Mouse (Mus musculus) hindbrain, postnatal 0 days (tissue): ENCODE measurements around the gene Olfr435. TPM values are rescaled to one million over a fixed set of nuclear protein-coding genes. Genes with fewer than 3 reads are reported as not detected.
"Not testable (repeated sequence)": the region's sequence is repeated elsewhere in the genome, so short reads cannot be mapped to it uniquely, and the experiment has no call there.

Experiments
- ATAC-seq: fragments of 200-750 bp; cut with Nextera tagmentation; 2 replicates; pipeline ENCODE4 v1.8.0; 2017; ENCODE audit warnings: mild to moderate bottlenecking, moderate TSS enrichment, moderate library complexity
- DNase-seq: peaks from one replicate; pipeline ENCODE4 v3.0.0-alpha.2; 2015; ENCODE audit warnings: low spot score
- H3K27ac ChIP-seq: fragments of 300-500 bp; sonication (generic); 2 replicates; pipeline ENCODE4 v1.5.1; 2014; ENCODE audit warnings: mild to moderate bottlenecking
- H3K27me3 ChIP-seq: fragments of 300-500 bp; sonication (generic); 2 replicates; pipeline ENCODE4 v1.6.1; 2014; ENCODE audit warnings: low read length, mixed read lengths; ENCODE audit not compliant: insufficient read depth
- H3K36me3 ChIP-seq: fragments of 300-500 bp; sonication (generic); 2 replicates; pipeline ENCODE4 v1.6.1; 2014; ENCODE audit warnings: low read length, mixed read lengths; ENCODE audit not compliant: insufficient read depth
- H3K4me1 ChIP-seq: fragments of 300-500 bp; sonication (generic); 2 replicates; pipeline ENCODE4 v1.6.1; 2014; ENCODE audit warnings: antibody characterized with exemption, low read length, mixed read lengths; ENCODE audit not compliant: insufficient read depth
- H3K4me2 ChIP-seq: fragments of 300-500 bp; sonication (generic); 2 replicates; pipeline ENCODE4 v1.6.1; 2014; ENCODE audit warnings: low read depth, mild to moderate bottlenecking, low read length, moderate library complexity, mixed read lengths
- H3K4me3 ChIP-seq: fragments of 300-500 bp; sonication (generic); 2 replicates; pipeline ENCODE4 v1.5.1; 2014; ENCODE audit warnings: low read length
- H3K9ac ChIP-seq: fragments of 300-500 bp; sonication (generic); replicated peaks from 2 replicates; pipeline ENCODE4 v1.6.1; 2014; ENCODE audit warnings: mild to moderate bottlenecking, low read length, moderate library complexity, mixed read lengths
- H3K9me3 ChIP-seq: fragments of 300-500 bp; sonication (generic); 2 replicates; pipeline ENCODE4 v1.6.1; 2016; ENCODE audit warnings: low read length, mixed read lengths
- CTCF ChIP-seq: IDR thresholded peaks from 2 replicates; pipeline ENCODE4 v1.5.1; 2016; ENCODE audit warnings: antibody characterized with exemption, control low read depth, low read depth
- WGBS: fragments of 180-500 bp; shearing (Covaris S2); extraction: QIAGEN DNeasy Blood & Tissue Kit; methylation state at CpG from one replicate; pipeline ENCODE4 v1.1.7; 2014; 5-methylcytosine and 5-hydroxymethylcytosine counted together
- polyA plus RNA-seq: library from polyadenylated mRNA; unstranded; fragments of >200 nt; fragmentation: Nextera tagmentation; extraction: Ambion mirVana; gene quantifications from 2 replicates; pipeline ENCODE4 v1.2.1, GENCODE M21; 2015
- total RNA-seq: library from RNA; depleted of rRNA; stranded (reverse); fragments of >200 nt; gene quantifications from 2 replicates; pipeline ENCODE4 v1.2.3, GENCODE M21; 2014

Olfr435 gene
- total and polyA plus RNA-seq, 2 experiments from 2014 or later, result not detected

DNA sequence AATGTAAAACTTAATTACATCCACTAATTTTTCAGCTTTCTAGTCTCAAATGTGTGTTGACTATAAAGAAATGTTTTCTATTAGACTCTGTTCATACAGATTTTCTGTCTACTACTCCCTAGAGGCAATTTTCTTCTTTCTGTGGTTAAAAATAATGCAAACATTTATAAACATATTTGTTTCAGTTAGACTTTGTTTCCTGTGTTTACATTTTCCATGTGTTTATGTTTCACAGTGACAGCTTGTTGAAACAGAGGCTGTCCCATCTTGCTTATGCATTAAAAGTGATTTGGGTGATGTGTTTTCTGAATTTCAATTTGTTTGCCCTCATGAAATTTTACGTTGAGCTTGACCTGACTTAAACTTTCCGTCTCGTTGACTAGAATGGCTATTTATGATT lies 6.0 kb upstream of the Olfr435 start:
- Histone ChIP-seq H3K27ac (no peak overlapping the region), H3K4me1 (no peaks in the 10 kb centered on the region), H3K9ac (no peak overlapping the region), H3K27me3 (no peaks in the 10 kb centered on the region), H3K4me3 (no peak overlapping the region), H3K36me3 (no peaks in the 10 kb centered on the region), H3K4me2 (no peak overlapping the region), H3K9me3 (no peaks in the 10 kb centered on the region)
- WGBS, result 85% methylated on average over 3 of the region's 3 CpGs
- ATAC-seq (no peak), DNase-seq (no peak)
- TF ChIP-seq CTCF, result no peak

DNA sequence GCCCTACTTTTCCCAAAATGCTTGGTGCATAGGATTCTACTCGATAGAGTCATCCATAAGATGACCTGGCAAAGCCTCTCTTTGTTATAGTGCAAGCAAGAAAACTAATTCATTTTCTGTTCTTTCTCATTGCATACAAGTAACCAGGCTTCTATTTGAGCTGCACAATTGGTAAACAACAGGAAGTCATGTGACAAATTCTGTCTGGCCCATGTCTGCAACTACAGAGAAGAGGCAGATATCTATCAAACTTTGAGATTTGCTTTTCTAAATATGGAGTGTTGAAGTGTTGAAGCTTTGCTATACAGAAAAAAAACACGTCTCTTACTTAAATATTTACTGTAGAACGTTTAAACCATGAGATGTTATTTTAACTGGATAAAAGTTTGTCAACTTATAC lies 1.1 kb downstream of the Olfr435 start:
- WGBS, result 81% methylated on average over 3 of the region's 3 CpGs
- no peak overlapping the region for H3K4me3 ChIP-seq
- no peaks in the 10 kb centered on the region for H3K4me1 ChIP-seq
- ATAC-seq (no peak), DNase-seq (no peak)
- TF ChIP-seq CTCF, result no peak
- H3K36me3 ChIP-seq, result no peaks in the 10 kb centered on the region
- H3K4me2 ChIP-seq, result no peak overlapping the region
- no peak overlapping the region for H3K27ac ChIP-seq
- no peaks in the 10 kb centered on the region for H3K27me3 ChIP-seq
- H3K9me3 ChIP-seq, result no peaks in the 10 kb centered on the region
- no peak overlapping the region for H3K9ac ChIP-seq

DNA sequence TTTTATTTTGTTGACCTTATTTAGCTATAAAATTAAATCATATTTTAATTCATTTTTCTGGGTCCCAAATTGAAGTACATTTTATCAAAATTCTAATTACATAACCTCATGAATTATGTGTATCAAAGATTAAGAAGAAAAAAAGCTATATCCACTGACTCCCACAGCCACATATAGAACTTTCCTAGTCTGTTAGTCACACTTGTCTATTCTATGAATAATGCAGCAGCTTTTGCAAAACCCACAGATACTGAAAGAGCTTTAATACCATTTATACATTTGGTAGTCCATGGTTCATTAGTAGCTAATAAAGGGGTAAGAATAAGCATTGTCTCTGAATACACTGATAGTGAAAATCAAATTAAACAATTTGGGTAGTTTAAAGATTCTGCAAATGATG lies 5.8 kb downstream of the Olfr435 start:
- Histone ChIP-seq H3K27ac (no peak overlapping the region), H3K27me3 (no peaks in the 10 kb centered on the region), H3K9ac (no peak overlapping the region), H3K9me3 (no peaks in the 10 kb centered on the region), H3K4me1 (no peaks in the 10 kb centered on the region), H3K4me3 (no peak overlapping the region), H3K4me2 (no peak overlapping the region), H3K36me3 (no peaks in the 10 kb centered on the region)
- ATAC-seq (no peak), DNase-seq (no peak)
- no peak for TF ChIP-seq CTCF

DNA sequence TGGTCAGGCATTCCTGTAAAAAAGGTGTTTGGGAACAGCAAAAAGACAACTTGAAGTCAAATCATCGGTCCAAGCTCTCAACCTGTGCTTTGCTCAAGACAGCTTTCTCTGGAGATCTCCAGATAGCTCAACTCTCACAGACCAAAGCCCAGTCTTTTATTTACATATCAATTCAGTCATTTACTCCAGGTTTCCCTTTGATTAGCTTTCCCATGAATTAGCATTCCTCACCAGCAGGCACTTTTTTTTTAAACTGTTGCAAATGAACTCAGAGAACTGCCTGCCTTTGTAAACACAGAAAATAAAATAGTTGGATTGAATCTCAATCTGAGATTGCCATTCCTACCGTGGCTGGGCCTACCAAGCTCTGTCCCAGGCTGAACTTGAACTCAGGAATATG lies 8.4 kb downstream of the Olfr435 start:
- DNase-seq (no peak), ATAC-seq (no peak)
- no peak overlapping the region for H3K27ac ChIP-seq
- no peaks in the 10 kb centered on the region for H3K9me3 ChIP-seq
- H3K9ac ChIP-seq, result no peak overlapping the region
- no peak overlapping the region for H3K4me3 ChIP-seq
- H3K36me3 ChIP-seq, result no peaks in the 10 kb centered on the region
- H3K4me1 ChIP-seq, result no peaks in the 10 kb centered on the region
- 40% methylated on average over 2 of the region's 2 CpGs for WGBS
- no peaks in the 10 kb centered on the region for H3K27me3 ChIP-seq
- H3K4me2 ChIP-seq, result no peak overlapping the region
- no peak for TF ChIP-seq CTCF

DNA sequence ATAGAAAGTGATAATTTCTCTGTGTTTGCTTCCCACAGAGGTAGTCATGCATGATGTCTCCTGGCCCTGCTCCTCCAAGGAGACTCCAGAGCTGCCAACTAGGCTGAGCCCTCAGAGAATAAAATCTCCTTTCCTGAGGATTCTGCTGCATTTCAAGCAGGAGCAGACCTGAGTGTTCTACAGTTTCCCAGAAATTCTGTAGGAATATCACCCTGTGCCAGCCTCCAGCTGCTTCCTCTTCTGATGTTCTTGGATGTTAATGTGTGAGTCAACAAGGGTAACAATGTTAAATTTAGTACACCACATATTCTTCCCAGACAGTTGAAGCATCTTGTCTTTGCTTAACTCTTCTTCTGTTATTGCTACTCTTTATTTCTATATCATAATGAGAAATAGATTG lies 15.9 kb downstream of the Olfr435 start, which contains the start of gene Olfr434:
Gene Olfr434 (plus strand): TSS at position 149 of the 400 bp plus-strand sequence.
- not testable (repeated sequence) for H3K4me3 ChIP-seq, H3K27me3 ChIP-seq, ATAC-seq, H3K9ac ChIP-seq, H3K4me1 ChIP-seq, H3K27ac ChIP-seq, DNase-seq, H3K4me2 ChIP-seq, H3K9me3 ChIP-seq, H3K36me3 ChIP-seq

DNA sequence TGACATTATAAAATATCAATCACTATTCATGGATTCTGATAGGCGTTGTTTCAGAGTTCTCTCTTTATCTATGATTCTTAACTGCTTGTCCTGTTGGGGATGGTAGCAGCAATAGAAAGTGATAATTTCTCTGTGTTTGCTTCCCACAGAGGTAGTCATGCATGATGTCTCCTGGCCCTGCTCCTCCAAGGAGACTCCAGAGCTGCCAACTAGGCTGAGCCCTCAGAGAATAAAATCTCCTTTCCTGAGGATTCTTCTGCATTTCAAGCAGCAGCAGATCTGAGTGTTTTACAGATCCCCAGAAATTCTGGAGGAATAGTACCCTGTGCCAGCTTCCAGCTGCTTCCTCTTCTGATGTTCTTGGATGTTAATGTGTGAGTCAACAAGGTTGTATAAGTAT lies 34.3 kb downstream of the Olfr435 start, which contains the start of gene Olfr47:
Gene Olfr47 (plus strand): TSS at position 275 of the 400 bp plus-strand sequence.
- not testable (repeated sequence) for H3K27me3 ChIP-seq, ATAC-seq, H3K4me1 ChIP-seq, H3K4me3 ChIP-seq, H3K4me2 ChIP-seq, DNase-seq, H3K36me3 ChIP-seq, H3K27ac ChIP-seq, H3K9me3 ChIP-seq, H3K9ac ChIP-seq
- WGBS, result 89% methylated on average over 1 of the region's 1 CpGs

DNA sequence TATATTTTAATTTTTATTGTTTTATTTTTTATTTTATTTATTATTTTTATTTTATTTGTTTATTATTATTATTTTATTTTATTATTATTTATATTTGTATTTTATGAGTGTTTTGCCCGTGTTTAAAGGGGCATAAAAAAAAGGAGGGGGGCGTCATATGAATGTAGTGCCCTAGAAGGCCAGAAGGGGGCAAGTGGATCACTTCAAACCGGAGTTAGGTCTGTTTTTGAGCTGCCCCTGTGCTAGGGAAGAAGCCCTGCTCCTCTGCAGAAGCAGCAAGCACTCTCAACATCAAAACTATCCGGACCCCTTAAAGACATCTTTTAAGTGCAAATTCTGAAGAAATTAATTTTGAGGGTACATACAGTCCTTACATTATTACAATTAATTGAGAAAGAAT lies 45.1 kb downstream of the Olfr435 start:
- DNase-seq, result peak; percentile 22
- Histone ChIP-seq H3K4me2 (no peak overlapping the region), H3K27me3 (no peaks in the 10 kb centered on the region), H3K4me3 (no peak overlapping the region), H3K27ac (no peak overlapping the region), H3K36me3 (no peaks in the 10 kb centered on the region), H3K9ac (no peak overlapping the region), H3K9me3 (no peaks in the 10 kb centered on the region), H3K4me1 (no peaks in the 10 kb centered on the region)
- ATAC-seq, result no peak
- 26% methylated on average over 4 of the region's 4 CpGs for WGBS
- peak; percentile 54 for TF ChIP-seq CTCF
